Mouse (Mus musculus) layer of hippocampus, postnatal 14 days (tissue): ENCODE data around the gene Zfp960. TPM values are rescaled to one million over a fixed set of nuclear protein-coding genes. Genes with fewer than 3 reads are reported as not detected.
A peak's percentile ranks its signal among the peaks of the same experiment; 100 is the strongest.
"Not testable (repeated sequence)": the region's sequence is repeated elsewhere in the genome, so short reads cannot be mapped to it uniquely, and the experiment has no call there.

Experiments used
- DNase-seq, 2 experiments: peaks; one replicate each; pipeline ENCODE4 v3.0.0; 2021 to 2022; ENCODE audit warnings: low spot score in 2 of 2, mixed read lengths in 1 of 2
- long read RNA-seq, 2 experiments: library from polyadenylated mRNA; stranded (forward); transcript quantifications; one replicate each; pipeline ENCODE4 v2.0.0; 2021
- total RNA-seq, 2 experiments: library from RNA; stranded (reverse); gene quantifications; 2 replicates each; pipeline ENCODE4 v1.2.3; 2021

Gene Zfp960
- 1 to 10 TPM; 5.8 TPM for total RNA-seq
- long read RNA-seq, experiment 1, partial matches to known transcripts, result 0 of 1 reads
- long read RNA-seq, experiment 1, other reads (novel, unspliced or antisense), result 1 of 1 reads
- long read RNA-seq, experiment 2, partial matches to known transcripts, result 0 of 2 reads
- long read RNA-seq, experiment 2, other reads (novel, unspliced or antisense), result 2 of 2 reads

GRCm38 (mm10) chr17:17063628-17064494 lies at the start of gene Zfp960:
Zfp960 (plus strand) TSS chr17:17064113.
- DNase-seq, result peak; percentile 83 to 96

- DNase-seq, result not testable (repeated sequence)
Observed at GRCm38 (mm10) chr17:17018071-17018470, 45.8 kb upstream of the Zfp960 start.

GRCm38 (mm10) chr17:17059566-17059965 lies 4.3 kb upstream of the Zfp960 start:
- not testable (repeated sequence) for DNase-seq

- not testable (repeated sequence) for DNase-seq
Observed at GRCm38 (mm10) chr17:17120830-17121502, 57.1 kb downstream of the Zfp960 start, which contains the start of gene Zfp97. Zfp97 (plus strand) TSS chr17:17121415.

Other genes with a start within 250 kb of the Zfp960 start
- gene Zfp97, start 57.3 kb downstream of the Zfp960 start, total RNA-seq, result 1 to 10 TPM; 3.5 to 3.9 TPM